Mouse (Mus musculus): Measurements from ENCODE around the gene Clybl. TPM values are rescaled to one million over a fixed set of nuclear protein-coding genes. Genes with fewer than 3 reads are reported as not detected.

Gene Clybl
- total RNA-seq, 1 experiment from 2014 or later = 9.1 TPM

- no peak for ATAC-seq (replicated peaks in 1 of 2; ENCODE audit: insufficient read depth in 1 of 2, low FRiP score in 2 of 2, low TSS enrichment in 1 of 2, low read depth in 1 of 2, poor library complexity in 2 of 2, severe bottlenecking in 2 of 2)
These were observed 46.0 kb downstream of the Clybl start for GRCm38 (mm10) chr14:122227454-122227951.

- ATAC-seq (replicated peaks in 1 of 2; ENCODE audit: insufficient read depth in 1 of 2, low FRiP score in 2 of 2, low TSS enrichment in 1 of 2, low read depth in 1 of 2, poor library complexity in 2 of 2, severe bottlenecking in 2 of 2) = no peak
These were observed 47.5 kb downstream of the Clybl start for GRCm38 (mm10) chr14:122228816-122229551.

GRCm38 (mm10) chr14:122229988-122230387 is 48.5 kb downstream of the Clybl start:
- no peak for ATAC-seq (replicated peaks in 1 of 2; ENCODE audit: insufficient read depth in 1 of 2, low FRiP score in 2 of 2, low TSS enrichment in 1 of 2, low read depth in 1 of 2, poor library complexity in 2 of 2, severe bottlenecking in 2 of 2)

GRCm38 (mm10) chr14:122230621-122231025 is 49.1 kb downstream of the Clybl start:
- ATAC-seq (replicated peaks in 1 of 2; ENCODE audit: insufficient read depth in 1 of 2, low FRiP score in 2 of 2, low TSS enrichment in 1 of 2, low read depth in 1 of 2, poor library complexity in 2 of 2, severe bottlenecking in 2 of 2) = no peak

GRCm38 (mm10) chr14:122231073-122231472 is 49.6 kb downstream of the Clybl start:
- no peak for ATAC-seq (replicated peaks in 1 of 2; ENCODE audit: insufficient read depth in 1 of 2, low FRiP score in 2 of 2, low TSS enrichment in 1 of 2, low read depth in 1 of 2, poor library complexity in 2 of 2, severe bottlenecking in 2 of 2)

- ATAC-seq (replicated peaks in 1 of 2; ENCODE audit: insufficient read depth in 1 of 2, low FRiP score in 2 of 2, low TSS enrichment in 1 of 2, low read depth in 1 of 2, poor library complexity in 2 of 2, severe bottlenecking in 2 of 2) = no peak
These were observed 51.8 kb downstream of the Clybl start for GRCm38 (mm10) chr14:122233212-122233714.

GRCm38 (mm10) chr14:122243874-122244273 is 62.4 kb downstream of the Clybl start:
- ATAC-seq (replicated peaks in 1 of 2; ENCODE audit: insufficient read depth in 1 of 2, low FRiP score in 2 of 2, low TSS enrichment in 1 of 2, low read depth in 1 of 2, poor library complexity in 2 of 2, severe bottlenecking in 2 of 2) = no peak

GRCm38 (mm10) chr14:122246919-122247859 is 65.7 kb downstream of the Clybl start:
- no peak for ATAC-seq (replicated peaks in 1 of 2; ENCODE audit: insufficient read depth in 1 of 2, low FRiP score in 2 of 2, low TSS enrichment in 1 of 2, low read depth in 1 of 2, poor library complexity in 2 of 2, severe bottlenecking in 2 of 2)

- ATAC-seq (replicated peaks in 1 of 2; ENCODE audit: insufficient read depth in 1 of 2, low FRiP score in 2 of 2, low TSS enrichment in 1 of 2, low read depth in 1 of 2, poor library complexity in 2 of 2, severe bottlenecking in 2 of 2) = no peak
These were observed 67.6 kb downstream of the Clybl start for GRCm38 (mm10) chr14:122249123-122249522.

- no peak for ATAC-seq (replicated peaks in 1 of 2; ENCODE audit: insufficient read depth in 1 of 2, low FRiP score in 2 of 2, low TSS enrichment in 1 of 2, low read depth in 1 of 2, poor library complexity in 2 of 2, severe bottlenecking in 2 of 2)
These were observed 69.8 kb downstream of the Clybl start for GRCm38 (mm10) chr14:122251346-122251745.

- peak; percentile 9 to 14; a peak in 1 of 4 replicates for ATAC-seq (replicated peaks in 1 of 2; ENCODE audit: insufficient read depth in 1 of 2, low FRiP score in 2 of 2, low TSS enrichment in 1 of 2, low read depth in 1 of 2, poor library complexity in 2 of 2, severe bottlenecking in 2 of 2)
These were observed 74.2 kb downstream of the Clybl start for GRCm38 (mm10) chr14:122255562-122256260.

GRCm38 (mm10) chr14:122256261-122256634 is 74.7 kb downstream of the Clybl start:
- no peak for ATAC-seq (replicated peaks in 1 of 2; ENCODE audit: insufficient read depth in 1 of 2, low FRiP score in 2 of 2, low TSS enrichment in 1 of 2, low read depth in 1 of 2, poor library complexity in 2 of 2, severe bottlenecking in 2 of 2)

- no peak for ATAC-seq (replicated peaks in 1 of 2; ENCODE audit: insufficient read depth in 1 of 2, low FRiP score in 2 of 2, low TSS enrichment in 1 of 2, low read depth in 1 of 2, poor library complexity in 2 of 2, severe bottlenecking in 2 of 2)
These were observed 76.8 kb downstream of the Clybl start for GRCm38 (mm10) chr14:122258297-122258696.

- ATAC-seq (replicated peaks in 1 of 2; ENCODE audit: insufficient read depth in 1 of 2, low FRiP score in 2 of 2, low TSS enrichment in 1 of 2, low read depth in 1 of 2, poor library complexity in 2 of 2, severe bottlenecking in 2 of 2) = peak; percentile 69 to 75; a peak in 3 of 4 replicates
These were observed 79.7 kb downstream of the Clybl start for GRCm38 (mm10) chr14:122261250-122261649.

GRCm38 (mm10) chr14:122262851-122263659 is 81.6 kb downstream of the Clybl start:
- no peak for ATAC-seq (replicated peaks in 1 of 2; ENCODE audit: insufficient read depth in 1 of 2, low FRiP score in 2 of 2, low TSS enrichment in 1 of 2, low read depth in 1 of 2, poor library complexity in 2 of 2, severe bottlenecking in 2 of 2)

GRCm38 (mm10) chr14:122265214-122265613 is 83.7 kb downstream of the Clybl start:
- ATAC-seq (replicated peaks in 1 of 2; ENCODE audit: insufficient read depth in 1 of 2, low FRiP score in 2 of 2, low TSS enrichment in 1 of 2, low read depth in 1 of 2, poor library complexity in 2 of 2, severe bottlenecking in 2 of 2) = no peak

GRCm38 (mm10) chr14:122267590-122267989 is 86.1 kb downstream of the Clybl start:
- no peak for ATAC-seq (replicated peaks in 1 of 2; ENCODE audit: insufficient read depth in 1 of 2, low FRiP score in 2 of 2, low TSS enrichment in 1 of 2, low read depth in 1 of 2, poor library complexity in 2 of 2, severe bottlenecking in 2 of 2)

Measured in hematopoietic stem cell, adult 5-6 weeks (primary cell).